Mouse (Mus musculus): ENCODE data around the gene Tmcc3.

DNA sequence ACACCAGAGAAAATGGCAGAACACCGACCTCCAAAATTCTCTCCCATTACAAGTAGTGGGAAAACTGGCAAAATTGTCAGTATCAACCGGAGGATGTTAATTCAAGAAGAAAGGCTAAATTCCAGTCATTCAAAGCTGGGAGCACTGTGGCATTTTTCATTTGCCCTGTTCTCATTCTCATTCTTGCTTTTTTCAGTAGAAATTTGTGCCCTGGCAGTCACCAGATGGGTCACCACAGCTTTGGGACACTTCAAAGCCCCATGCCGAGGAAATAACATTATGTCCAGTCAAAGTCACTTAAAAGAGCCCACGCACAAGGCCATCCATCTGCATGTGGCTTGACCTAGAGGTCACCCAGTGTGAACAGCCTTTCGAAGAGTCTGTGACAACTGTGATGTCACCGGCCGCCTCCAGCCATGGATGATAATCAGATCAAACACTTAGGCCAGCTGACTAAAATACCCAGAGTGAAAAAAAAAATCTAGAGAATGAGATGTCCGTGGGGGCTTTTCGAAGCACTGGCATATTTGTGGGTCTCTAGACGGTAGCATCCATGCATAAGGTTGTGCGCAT lies 319.9 kb downstream of the Tmcc3 start:
- TF ChIP-seq HCFC1 (IDR thresholded peaks at IDR 0.05; ENCODE audit: low read depth, low read length) (no peak), CTCF (conservative IDR thresholded peaks at IDR 0.05 in 1 of 2, IDR thresholded peaks at IDR 0.05 in 1 of 2; ENCODE audit: low read depth in 2 of 2, low read length in 2 of 2) (no peak), POLR2A (IDR thresholded peaks at IDR 0.05; ENCODE audit: low read depth, low read length) (no peak), MEF2A (IDR thresholded peaks at IDR 0.05; ENCODE audit: borderline replicate concordance, low read depth, low read length) (no peak)
